Mouse (Mus musculus) granulocyte monocyte progenitor cell, adult 5-6 weeks (primary cell): ENCODE measurements around the gene Sh3bp1. TPM values are rescaled to one million over a fixed set of nuclear protein-coding genes. Genes with fewer than 3 reads are reported as not detected.

ENCODE experiments used
- ATAC-seq: replicated peaks from 2 replicates; pipeline ENCODE4 v1.8.0; 2016; ENCODE audit warnings: mild to moderate bottlenecking, moderate TSS enrichment, inconsistent platforms; ENCODE audit not compliant: poor library complexity, severe bottlenecking
- total RNA-seq, 2 experiments: library from RNA; stranded (forward) in 1 of 2; stranded (reverse) in 1 of 2; fragments of 200-712, 200-1000 nt in 1 of 2; fragments of >200 nt in 1 of 2; fragmentation: Nextera tagmentation in 1 of 2; gene quantifications; 2 replicates each; pipeline ENCODE4 v1.2.3; 2014 to 2017

The Sh3bp1 gene
- total RNA-seq (2014; fragmentation: Nextera tagmentation), result 58.0 and 70.8 TPM in 2 replicates
- 19.3 and 29.4 TPM in 2 replicates for total RNA-seq (2017)

- ATAC-seq, result peak; percentile 10; the same call in 1 of the 2 replicates
Observed at GRCm38 (mm10) chr15:78899740-78900584, at the start of gene Sh3bp1. Gene Sh3bp1 (plus strand): TSS chr15:78899768.

GRCm38 (mm10) chr15:78850059-78850824 is 49.3 kb upstream of the Sh3bp1 start:
- no peak for ATAC-seq

DNA sequence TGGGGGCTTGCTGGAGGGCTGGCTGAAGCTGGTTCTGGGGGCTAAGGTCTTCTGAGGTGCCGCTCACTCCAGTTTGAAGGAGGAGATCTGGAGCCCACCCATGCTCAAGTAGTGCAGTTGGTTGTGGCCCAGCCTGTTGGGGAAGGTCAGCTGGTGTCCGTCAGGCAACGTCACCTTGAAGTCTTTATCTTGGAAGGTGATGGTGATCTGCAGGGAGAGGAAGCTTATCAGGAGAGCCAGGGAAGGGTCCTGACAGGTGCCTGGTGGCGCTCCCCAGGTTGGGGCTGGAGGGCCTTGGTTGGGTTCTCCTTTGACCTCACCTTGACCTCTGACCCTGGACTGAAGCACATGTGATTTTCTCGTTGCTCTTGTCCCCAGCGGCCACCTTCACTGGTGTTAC is 48.6 kb upstream of the Sh3bp1 start:
- ATAC-seq, result no peak

GRCm38 (mm10) chr15:78851505-78852153 is 47.9 kb upstream of the Sh3bp1 start:
- peak; percentile 91 for ATAC-seq

GRCm38 (mm10) chr15:78855303-78855965 is 44.1 kb upstream of the Sh3bp1 start, which contains the start of gene Lgals2:
Gene Lgals2 (minus strand): TSS chr15:78855529.
- no peak for ATAC-seq

- ATAC-seq, result no peak
Observed at GRCm38 (mm10) chr15:78857009-78857408, 42.6 kb upstream of the Sh3bp1 start.

- ATAC-seq, result no peak
Observed at GRCm38 (mm10) chr15:78859311-78859710, 40.3 kb upstream of the Sh3bp1 start.

- ATAC-seq, result peak; percentile 42; the same call in 1 of the 2 replicates
Observed at GRCm38 (mm10) chr15:78859714-78860113, 39.9 kb upstream of the Sh3bp1 start.

- ATAC-seq, result no peak
Observed at GRCm38 (mm10) chr15:78862280-78862679, 37.3 kb upstream of the Sh3bp1 start.

- no peak for ATAC-seq
Observed at GRCm38 (mm10) chr15:78863154-78863553, 36.4 kb upstream of the Sh3bp1 start.

GRCm38 (mm10) chr15:78863852-78864253 is 35.7 kb upstream of the Sh3bp1 start:
- peak; percentile 76 for ATAC-seq

- ATAC-seq, result no peak
Observed at GRCm38 (mm10) chr15:78868398-78868797, 31.2 kb upstream of the Sh3bp1 start.

DNA sequence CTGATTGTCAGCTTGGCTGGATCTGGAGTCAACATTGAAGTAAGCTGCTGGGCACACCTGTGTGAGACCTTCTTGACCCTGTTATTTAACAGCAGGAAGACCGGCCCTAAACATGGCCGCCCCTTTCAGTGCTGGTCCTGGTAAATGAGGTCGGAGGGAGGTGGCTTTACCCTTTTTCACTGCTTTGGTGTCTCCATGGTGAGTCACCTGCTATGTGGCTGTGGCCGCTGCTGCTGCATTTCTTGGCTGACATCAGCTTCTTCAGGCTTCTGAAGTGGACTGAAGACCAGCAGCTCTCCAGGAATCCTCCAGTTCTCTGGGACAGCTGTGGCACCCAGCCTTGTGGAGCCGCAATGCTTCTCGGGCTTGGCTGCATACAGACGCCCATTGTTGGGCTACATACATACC is 30.7 kb upstream of the Sh3bp1 start:
- no peak for ATAC-seq

DNA sequence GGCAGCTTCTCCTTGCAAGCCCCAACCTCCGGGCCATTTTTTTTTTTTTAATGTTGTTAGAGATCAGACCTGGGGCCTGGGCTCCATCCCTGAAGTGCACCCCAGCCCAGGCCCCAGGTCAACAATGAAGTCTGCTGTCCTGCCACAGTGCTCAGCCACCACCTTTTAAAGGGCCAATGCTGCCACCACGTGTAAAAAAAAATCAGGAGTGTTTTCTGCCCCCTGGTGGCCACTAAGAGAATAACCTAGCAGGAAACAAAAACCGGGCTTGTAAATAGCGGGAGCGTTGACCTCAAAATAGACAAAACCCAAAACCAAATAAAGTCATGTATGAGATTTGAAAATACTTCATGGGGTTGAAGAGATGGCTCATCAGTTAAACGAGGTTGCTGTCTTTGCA is 29.8 kb upstream of the Sh3bp1 start:
- ATAC-seq, result peak; percentile 71; the same call in 1 of the 2 replicates

DNA sequence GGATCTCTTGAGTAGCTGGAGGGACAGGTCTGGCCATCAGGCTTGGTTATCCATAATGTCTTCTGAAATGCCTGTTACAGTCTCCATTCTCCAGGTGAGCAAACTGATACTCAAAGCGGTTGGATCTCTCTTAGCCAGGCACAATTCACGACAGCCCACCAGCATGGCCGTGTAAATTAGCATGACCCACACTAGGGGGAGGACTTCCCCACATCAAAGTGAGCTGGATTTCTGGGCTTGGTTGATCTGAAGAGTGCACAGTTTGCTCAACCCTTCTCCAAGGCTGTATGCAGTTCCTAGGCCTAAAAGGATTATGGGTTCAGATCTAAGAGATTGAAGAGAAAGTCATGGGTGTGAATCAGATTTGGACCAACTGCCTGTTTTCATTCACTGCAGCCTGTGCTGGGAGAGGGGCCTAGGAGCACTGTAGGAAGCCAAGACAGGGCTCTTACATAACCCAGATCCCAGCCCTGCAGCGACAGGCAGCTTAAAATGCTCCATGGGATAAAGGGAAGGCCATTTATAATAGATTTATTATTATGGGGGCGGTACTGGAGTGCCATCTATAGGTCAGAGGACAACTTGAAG is 27.5 kb upstream of the Sh3bp1 start:
- ATAC-seq, result no peak

- no peak for ATAC-seq
Observed at GRCm38 (mm10) chr15:78873803-78874435, 25.6 kb upstream of the Sh3bp1 start.

- no peak for ATAC-seq
Observed at GRCm38 (mm10) chr15:78874989-78875388, 24.6 kb upstream of the Sh3bp1 start.

GRCm38 (mm10) chr15:78875537-78875936 is 24.0 kb upstream of the Sh3bp1 start:
- ATAC-seq, result no peak

DNA sequence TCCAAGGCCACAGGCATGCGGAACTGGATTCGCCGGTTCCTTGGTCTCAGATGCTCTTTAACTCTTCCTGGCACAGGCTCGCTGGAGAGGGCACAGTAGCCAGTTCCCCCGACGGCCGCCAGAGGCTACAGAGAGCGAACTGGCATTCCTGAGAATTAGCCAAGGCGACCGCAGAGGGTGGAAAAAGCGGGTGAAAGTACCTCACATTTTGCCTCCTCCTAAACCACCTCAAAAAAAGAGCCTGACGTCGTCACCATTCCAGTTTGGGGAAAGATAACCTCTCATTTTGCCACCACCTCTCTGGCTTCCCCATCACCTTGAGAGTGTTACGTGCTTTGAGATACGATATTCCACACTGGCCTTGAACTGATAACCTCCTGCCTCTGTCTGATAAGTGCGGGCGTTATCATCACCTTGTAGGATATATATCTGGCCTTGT is 23.3 kb upstream of the Sh3bp1 start:
- ATAC-seq, result peak; percentile 33
